Mouse (Mus musculus) hindbrain, embryonic 13.5 days (tissue): Measurements from ENCODE around the gene Hydin. TPM values are rescaled to one million over a fixed set of nuclear protein-coding genes. Genes with fewer than 3 reads are reported as not detected.

Source experiments
- ATAC-seq: fragments of 200-750 bp; cut with Nextera tagmentation; 2 replicates; pipeline ENCODE4 v1.8.0; 2017; ENCODE audit warnings: moderate TSS enrichment; ENCODE audit not compliant: low FRiP score
- H3K27ac ChIP-seq: fragments of 300-500 bp; sonication (generic); 2 replicates; pipeline ENCODE4 v1.5.1; 2015; ENCODE audit warnings: inconsistent platforms, mild to moderate bottlenecking, moderate library complexity
- H3K27me3 ChIP-seq: fragments of 300-500 bp; sonication (generic); 2 replicates; pipeline ENCODE4 v1.6.1; 2015; ENCODE audit warnings: mild to moderate bottlenecking, inconsistent platforms
- H3K36me3 ChIP-seq: fragments of 300-500 bp; sonication (generic); 2 replicates; pipeline ENCODE4 v1.6.1; 2015; ENCODE audit warnings: mild to moderate bottlenecking, inconsistent platforms
- H3K4me1 ChIP-seq: fragments of 300-500 bp; sonication (generic); replicated peaks from 2 replicates; pipeline ENCODE4 v1.6.1; 2015; ENCODE audit warnings: inconsistent platforms
- H3K4me2 ChIP-seq: fragments of 300-500 bp; sonication (generic); 2 replicates; pipeline ENCODE4 v1.6.1; 2015; ENCODE audit warnings: inconsistent platforms, mild to moderate bottlenecking, moderate library complexity
- H3K4me3 ChIP-seq: fragments of 300-500 bp; sonication (generic); 2 replicates; pipeline ENCODE4 v1.5.1; 2015; ENCODE audit warnings: mild to moderate bottlenecking, inconsistent platforms
- H3K9ac ChIP-seq: fragments of 300-500 bp; sonication (generic); 2 replicates; pipeline ENCODE4 v1.6.1; 2015; ENCODE audit warnings: mild to moderate bottlenecking, inconsistent platforms
- H3K9me3 ChIP-seq: fragments of 300-500 bp; sonication (generic); 2 replicates; pipeline ENCODE4 v1.6.1; 2016; ENCODE audit warnings: inconsistent platforms
- WGBS: fragments of 180-500 bp; shearing (Covaris S2); methylation state at CpG from one replicate; pipeline ENCODE4 v1.1.7; 2015; 5-methylcytosine and 5-hydroxymethylcytosine counted together
- polyA plus RNA-seq: library from polyadenylated mRNA; unstranded; fragments of >200 nt; fragmentation: Nextera tagmentation; extraction: Ambion mirVana; gene quantifications from 2 replicates; pipeline ENCODE4 v1.2.1, GENCODE M21; 2015

Gene Hydin
- polyA plus RNA-seq, 1 experiment from 2014 or later = 0.71 TPM

DNA sequence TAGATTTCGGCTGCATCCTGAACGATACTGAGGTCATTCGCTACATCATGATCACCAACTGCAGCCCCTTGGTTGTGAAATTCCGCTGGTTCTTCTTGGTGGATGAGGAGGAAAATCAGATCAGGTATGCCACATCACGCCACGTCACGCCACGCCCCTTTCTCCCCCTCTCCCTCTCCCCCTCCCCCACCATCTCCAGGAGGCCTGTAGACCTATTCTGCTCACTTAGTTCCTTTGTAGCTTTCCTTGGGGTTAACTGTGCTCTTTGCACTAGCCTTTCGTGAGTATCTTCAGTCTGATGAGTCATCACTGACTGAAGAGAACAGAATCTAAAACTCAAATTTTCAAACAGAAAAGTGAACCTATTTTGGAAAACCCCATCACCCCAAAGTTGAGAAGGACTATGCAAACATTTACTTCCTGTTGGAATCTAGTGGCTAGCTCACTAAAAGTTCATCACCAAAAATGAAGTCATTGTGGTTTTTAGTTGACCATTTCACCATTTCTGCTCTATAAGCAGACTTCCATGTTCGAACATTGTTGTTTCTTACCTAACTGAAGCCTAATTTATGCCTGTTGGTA, 195.9 kb downstream of the Hydin start:
- Histone ChIP-seq H3K4me1 (peaks cover 7% of the 10 kb centered on the region), H3K27ac (no peak overlapping the region), H3K4me2 (no peak overlapping the region), H3K4me3 (no peak overlapping the region), H3K9ac (no peak overlapping the region), H3K36me3 (no peaks in the 10 kb centered on the region), H3K27me3 (no peaks in the 10 kb centered on the region), H3K9me3 (no peaks in the 10 kb centered on the region)
- WGBS = 90% methylated on average over 10 of the region's 10 CpGs
- ATAC-seq = no peak

DNA sequence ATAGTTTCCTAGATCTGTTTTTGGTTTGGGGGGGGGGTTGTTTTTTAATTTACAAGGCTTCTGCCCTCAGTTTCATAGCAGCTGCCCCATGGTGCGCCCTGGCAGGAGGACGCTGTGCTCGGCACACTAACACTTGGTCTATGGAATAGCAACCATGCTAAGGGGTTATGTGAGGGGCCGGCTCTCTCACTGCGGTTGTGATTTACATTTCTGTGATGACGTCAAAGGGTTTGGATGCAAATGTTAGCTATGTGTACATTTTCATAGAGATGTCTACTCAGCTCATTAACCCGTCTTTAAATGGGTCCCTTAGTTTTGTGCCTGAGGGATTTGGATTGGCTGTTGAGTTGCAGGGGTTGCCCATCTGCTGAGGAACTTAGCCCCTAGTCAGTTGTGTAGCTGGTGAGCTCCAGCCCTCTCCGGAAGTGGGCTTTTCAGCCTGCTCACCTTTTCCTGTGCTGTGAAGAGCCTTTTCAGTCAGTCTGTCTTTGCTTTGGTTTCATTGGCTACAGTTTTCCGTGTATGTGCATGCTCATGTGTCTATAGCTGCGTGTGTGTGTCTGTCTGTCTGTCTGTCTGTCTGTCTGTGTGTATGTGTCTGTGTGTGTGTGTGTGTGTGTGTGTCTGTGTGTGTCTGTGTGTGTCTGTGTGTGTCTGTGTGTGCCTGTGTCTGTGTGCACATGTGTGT, 197.1 kb downstream of the Hydin start:
- no peak for ATAC-seq
- WGBS = 92% methylated on average over 10 of the region's 10 CpGs
- no peaks in the 10 kb centered on the region for H3K36me3 ChIP-seq
- peaks cover 7% of the 10 kb centered on the region for H3K4me1 ChIP-seq
- H3K9ac ChIP-seq = no peak overlapping the region
- no peak overlapping the region for H3K27ac ChIP-seq
- H3K27me3 ChIP-seq = no peaks in the 10 kb centered on the region
- no peak overlapping the region for H3K4me3 ChIP-seq
- no peaks in the 10 kb centered on the region for H3K9me3 ChIP-seq
- H3K4me2 ChIP-seq = no peak overlapping the region

DNA sequence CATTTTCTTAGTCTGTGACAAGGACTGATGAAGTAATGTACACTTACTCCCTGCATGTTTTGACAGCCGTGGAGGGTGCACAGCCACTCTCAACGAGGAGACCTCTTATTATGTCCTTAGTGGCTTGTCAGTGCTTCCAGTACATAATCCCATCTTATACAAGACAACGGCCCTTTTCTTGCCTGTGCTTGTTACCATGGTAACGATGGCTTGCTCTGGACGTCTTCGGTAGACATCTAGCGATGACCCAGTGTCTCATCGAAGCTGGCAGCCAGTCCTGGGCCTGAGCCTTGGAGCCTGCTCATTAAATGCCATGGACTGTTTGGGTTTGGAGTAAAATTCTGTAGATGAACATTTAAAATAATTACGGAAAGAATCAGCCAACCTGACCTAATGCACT, 198.8 kb downstream of the Hydin start:
- Histone ChIP-seq H3K9ac (no peak overlapping the region), H3K36me3 (no peaks in the 10 kb centered on the region), H3K27ac (0 out of 2 replicates have a peak overlapping the region, but pooled peaks have one; percentile 48), H3K9me3 (no peaks in the 10 kb centered on the region), H3K4me1 (peaks cover 7% of the 10 kb centered on the region), H3K4me2 (no peak overlapping the region), H3K4me3 (no peak overlapping the region), H3K27me3 (no peaks in the 10 kb centered on the region)
- 0 out of 2 replicates have a peak, but pooled peaks have one; percentile 43 for ATAC-seq
- WGBS = 46% methylated on average over 9 of the region's 9 CpGs

DNA sequence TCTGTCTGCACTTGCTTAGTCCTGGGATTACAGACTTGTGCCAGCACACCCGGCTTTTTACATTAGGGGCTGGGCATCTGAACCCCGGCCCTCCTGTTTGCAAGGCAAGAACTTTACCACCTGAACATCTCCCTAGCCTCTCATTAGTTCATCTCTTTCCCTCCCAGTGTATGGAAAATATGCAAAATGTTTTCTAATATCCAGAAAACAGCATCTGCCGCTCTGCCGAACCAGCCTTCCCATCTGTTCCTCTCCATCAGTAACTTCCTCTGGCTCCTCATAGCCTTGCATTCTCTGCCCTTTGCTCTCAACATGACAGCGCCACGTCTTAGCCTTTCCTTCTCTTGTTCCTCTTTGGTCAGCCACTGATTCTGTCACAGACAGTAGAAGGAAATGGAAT, 210.5 kb downstream of the Hydin start:
- no peak for ATAC-seq
- WGBS = 73% methylated on average over 6 of the region's 6 CpGs

DNA sequence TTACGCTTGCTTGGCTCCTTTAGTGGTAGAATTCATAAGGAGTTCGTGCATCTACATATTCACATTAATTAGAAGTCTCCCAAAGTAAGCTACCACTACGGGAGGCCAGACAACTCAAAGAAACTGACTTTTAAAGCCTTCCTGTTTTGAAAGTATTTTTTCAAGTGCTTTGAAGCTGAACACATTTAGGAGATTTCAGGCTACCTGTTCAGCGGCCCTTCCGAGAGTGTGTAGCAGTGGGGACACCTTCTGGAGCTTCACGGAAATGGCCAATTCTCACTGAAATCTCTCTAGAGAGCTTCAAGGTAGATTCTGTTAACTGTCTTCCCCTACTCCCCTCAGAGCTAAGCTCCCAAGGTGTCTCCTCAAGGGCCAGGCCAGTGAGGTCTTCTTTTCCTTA, 211.8 kb downstream of the Hydin start:
- Histone ChIP-seq H3K9ac (no peak overlapping the region), H3K9me3 (no peaks in the 10 kb centered on the region), H3K36me3 (no peaks in the 10 kb centered on the region), H3K4me1 (peaks cover 13% of the 10 kb centered on the region), H3K27me3 (0 out of 2 replicates have a peak, but pooled peaks cover 4% of the 10 kb centered on the region), H3K4me2 (no peak overlapping the region), H3K27ac (no peak overlapping the region), H3K4me3 (no peak overlapping the region)
- no peak for ATAC-seq
- 37% methylated on average over 6 of the region's 6 CpGs for WGBS

More for the DNA sequence above, 210.5 kb downstream of the Hydin start:
- Histone ChIP-seq H3K4me3 (no peak overlapping the region), H3K27me3 (0 out of 2 replicates have a peak, but pooled peaks cover 4% of the 10 kb centered on the region), H3K4me1 (peaks cover 5% of the 10 kb centered on the region), H3K36me3 (no peaks in the 10 kb centered on the region), H3K9ac (no peak overlapping the region), H3K4me2 (no peak overlapping the region), H3K9me3 (no peaks in the 10 kb centered on the region), H3K27ac (no peak overlapping the region)

DNA sequence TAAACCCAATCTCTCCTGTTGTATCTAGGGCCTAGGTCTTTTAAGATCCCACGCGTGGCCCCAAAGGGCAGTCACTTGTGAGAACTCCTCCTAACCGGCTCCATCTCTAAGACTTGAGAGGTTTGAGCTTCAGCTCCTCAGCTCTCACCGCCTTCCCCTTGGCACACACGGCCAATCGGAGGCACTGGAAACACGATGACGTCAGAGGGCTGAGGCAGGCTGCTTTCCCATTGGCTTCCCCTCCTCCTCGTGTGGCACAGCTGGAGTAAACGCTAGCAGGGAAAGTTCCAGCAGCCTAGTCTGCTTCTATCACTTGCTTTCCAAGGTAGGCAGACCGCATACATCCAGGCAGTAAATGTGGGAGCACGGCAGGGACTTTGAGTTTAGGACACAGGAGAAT, 212.6 kb downstream of the Hydin start:
- Histone ChIP-seq H3K27ac (no peak overlapping the region), H3K4me1 (peaks cover 13% of the 10 kb centered on the region), H3K27me3 (0 out of 2 replicates have a peak, but pooled peaks cover 4% of the 10 kb centered on the region), H3K36me3 (no peaks in the 10 kb centered on the region), H3K9ac (no peak overlapping the region), H3K4me2 (no peak overlapping the region), H3K9me3 (no peaks in the 10 kb centered on the region), H3K4me3 (no peak overlapping the region)
- ATAC-seq = no peak
- WGBS = 67% methylated on average over 12 of the region's 12 CpGs

DNA sequence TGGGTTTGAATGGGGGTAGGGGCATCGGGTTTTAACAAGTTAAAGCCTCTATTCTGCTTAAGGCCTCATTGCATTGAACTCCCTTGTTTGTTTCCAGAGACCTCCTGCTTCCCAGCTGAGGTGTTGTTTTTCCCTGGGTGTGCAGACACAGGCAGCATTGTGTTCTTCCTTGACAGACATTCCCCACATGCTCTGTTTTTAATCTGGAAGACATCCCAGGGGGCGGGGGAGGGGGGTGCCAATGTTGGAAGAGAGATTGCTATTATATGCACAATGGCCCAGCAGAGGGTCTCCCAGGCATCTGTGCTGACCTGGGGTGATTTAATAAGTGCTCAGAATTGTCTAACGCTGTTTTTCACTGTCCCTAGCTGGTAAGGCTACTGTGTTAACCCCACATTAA, 215.5 kb downstream of the Hydin start:
- peaks cover 13% of the 10 kb centered on the region for H3K4me1 ChIP-seq
- 0 out of 2 replicates have a peak, but pooled peaks cover 4% of the 10 kb centered on the region for H3K27me3 ChIP-seq
- 6% methylated on average over 3 of the region's 3 CpGs for WGBS
- H3K36me3 ChIP-seq = no peaks in the 10 kb centered on the region
- no peak overlapping the region for H3K4me3 ChIP-seq
- H3K27ac ChIP-seq = peak overlapping the region; percentile 26; the same call in 1 of the 2 replicates
- no peak overlapping the region for H3K9ac ChIP-seq
- no peak for ATAC-seq
- H3K4me2 ChIP-seq = no peak overlapping the region
- no peaks in the 10 kb centered on the region for H3K9me3 ChIP-seq

DNA sequence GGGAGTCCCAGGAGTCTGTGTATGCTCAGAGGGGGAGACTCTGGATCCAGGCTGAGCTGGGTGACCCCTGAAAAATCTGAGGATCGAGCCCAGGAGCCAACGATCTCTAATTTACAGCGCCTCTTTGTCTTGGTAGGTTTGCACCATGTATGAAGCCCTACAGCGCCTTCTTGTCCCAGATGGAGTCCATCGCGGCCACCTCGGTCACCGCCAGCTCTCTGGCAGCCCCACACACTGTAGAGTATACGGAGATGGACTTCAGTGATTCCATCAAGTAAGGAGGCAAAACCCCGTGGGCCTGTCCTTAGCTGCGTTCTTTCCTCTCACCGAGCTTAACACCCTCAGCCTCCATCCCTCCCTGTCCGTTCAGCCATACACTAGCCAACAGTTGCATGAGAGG, 218.5 kb downstream of the Hydin start:
- Histone ChIP-seq H3K27me3 (no peaks in the 10 kb centered on the region), H3K4me3 (no peak overlapping the region), H3K9ac (no peak overlapping the region), H3K4me1 (peaks cover 13% of the 10 kb centered on the region), H3K36me3 (no peaks in the 10 kb centered on the region), H3K27ac (no peak overlapping the region), H3K4me2 (no peak overlapping the region), H3K9me3 (no peaks in the 10 kb centered on the region)
- 95% methylated on average over 13 of the region's 13 CpGs for WGBS
- ATAC-seq = no peak

DNA sequence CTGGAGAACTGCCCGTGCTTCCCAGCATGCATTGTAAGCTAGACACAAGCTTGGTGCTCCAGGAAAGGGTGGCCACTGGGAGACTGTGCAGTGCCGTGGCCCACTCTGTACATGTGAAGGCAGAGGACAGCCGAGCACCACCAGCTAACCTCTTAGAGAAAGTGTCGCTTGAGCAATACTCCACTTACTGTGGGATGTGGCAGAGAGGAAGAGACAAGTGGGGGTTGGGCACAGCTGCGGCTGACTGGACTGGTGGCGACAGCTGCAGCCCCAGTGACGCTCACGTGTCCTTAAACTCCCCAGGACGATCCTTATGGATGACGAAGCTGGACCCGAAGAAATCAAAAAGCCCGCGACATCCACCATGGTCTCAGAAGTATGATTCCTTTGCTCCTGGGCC, 219.2 kb downstream of the Hydin start:
- no peak overlapping the region for H3K4me3 ChIP-seq
- no peak overlapping the region for H3K4me2 ChIP-seq
- ATAC-seq = no peak
- peaks cover 13% of the 10 kb centered on the region for H3K4me1 ChIP-seq
- H3K27me3 ChIP-seq = no peaks in the 10 kb centered on the region
- no peaks in the 10 kb centered on the region for H3K36me3 ChIP-seq
- 83% methylated on average over 13 of the region's 13 CpGs for WGBS
- no peak overlapping the region for H3K27ac ChIP-seq
- no peak overlapping the region for H3K9ac ChIP-seq
- no peaks in the 10 kb centered on the region for H3K9me3 ChIP-seq

DNA sequence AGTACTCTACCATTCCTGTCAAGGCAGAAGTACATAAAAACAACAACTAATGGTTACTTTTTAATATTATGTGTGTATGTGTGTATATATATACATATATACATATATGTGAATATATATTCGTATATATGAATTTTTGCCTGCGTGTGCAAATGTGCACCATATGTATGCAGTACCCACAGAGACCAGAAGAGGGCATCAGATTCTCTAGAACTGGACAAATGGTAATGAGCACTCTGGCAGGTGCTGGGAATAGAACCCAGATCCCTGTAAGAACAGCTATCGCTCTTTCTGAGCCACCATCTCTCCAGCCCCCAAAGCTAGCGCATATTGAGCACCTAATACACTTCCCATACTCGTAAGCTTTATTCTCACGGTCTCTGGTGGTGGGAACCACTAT, 220.9 kb downstream of the Hydin start:
- H3K36me3 ChIP-seq = no peaks in the 10 kb centered on the region
- no peaks in the 10 kb centered on the region for H3K27me3 ChIP-seq
- 91% methylated on average over 6 of the region's 6 CpGs for WGBS
- no peak for ATAC-seq
- no peak overlapping the region for H3K4me3 ChIP-seq
- peaks cover 4% of the 10 kb centered on the region for H3K4me1 ChIP-seq
- H3K9ac ChIP-seq = no peak overlapping the region
- no peak overlapping the region for H3K4me2 ChIP-seq
- no peaks in the 10 kb centered on the region for H3K9me3 ChIP-seq
- H3K27ac ChIP-seq = no peak overlapping the region

DNA sequence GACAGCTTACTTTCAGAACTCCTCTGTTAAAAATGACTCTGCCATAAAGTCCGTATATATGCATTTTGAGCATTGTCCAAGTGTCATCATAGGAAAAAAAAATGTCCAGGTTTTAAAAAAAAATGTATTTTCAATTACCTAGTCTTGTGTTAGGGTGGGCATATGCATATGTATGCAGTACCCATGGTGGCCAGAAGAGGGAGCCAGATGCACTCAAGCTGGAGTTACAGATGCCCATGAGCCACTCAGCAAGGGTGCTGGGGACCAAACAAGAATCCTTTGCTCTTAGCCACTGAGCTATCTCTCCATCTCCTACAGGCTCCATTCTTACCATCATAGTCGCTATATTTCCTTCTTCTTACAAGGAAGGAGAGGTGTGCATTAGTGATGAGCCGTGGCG, 222.6 kb downstream of the Hydin start:
- Histone ChIP-seq H3K27me3 (no peaks in the 10 kb centered on the region), H3K9ac (no peak overlapping the region), H3K4me3 (no peak overlapping the region), H3K4me2 (no peak overlapping the region), H3K27ac (no peak overlapping the region), H3K36me3 (no peaks in the 10 kb centered on the region), H3K9me3 (no peaks in the 10 kb centered on the region), H3K4me1 (no peaks in the 10 kb centered on the region)
- no peak for ATAC-seq
- WGBS = 78% methylated on average over 4 of the region's 4 CpGs

DNA sequence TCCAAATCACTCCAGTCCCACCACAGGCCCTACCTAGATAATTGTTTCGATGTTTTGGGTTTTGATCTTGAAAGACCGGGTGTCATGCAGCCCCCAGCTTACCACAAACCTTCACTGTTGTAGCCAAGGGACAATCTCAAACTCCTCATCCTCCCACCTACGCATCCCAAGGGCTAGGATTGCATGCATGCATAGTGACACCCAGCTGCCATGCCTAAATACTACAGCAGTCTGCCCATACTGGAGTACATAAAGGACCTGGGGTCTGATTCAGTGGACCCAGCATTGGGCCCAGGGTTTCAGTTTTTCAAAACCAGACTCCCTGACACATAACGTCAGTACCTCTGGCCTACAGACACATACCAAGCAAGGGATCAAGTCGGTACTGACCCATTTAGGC, 224.3 kb downstream of the Hydin start:
- WGBS = 91% methylated on average over 5 of the region's 5 CpGs
- Histone ChIP-seq H3K36me3 (no peaks in the 10 kb centered on the region), H3K9ac (no peak overlapping the region), H3K27me3 (no peaks in the 10 kb centered on the region), H3K27ac (no peak overlapping the region), H3K4me1 (no peaks in the 10 kb centered on the region), H3K4me2 (no peak overlapping the region), H3K4me3 (no peak overlapping the region), H3K9me3 (no peaks in the 10 kb centered on the region)
- no peak for ATAC-seq

DNA sequence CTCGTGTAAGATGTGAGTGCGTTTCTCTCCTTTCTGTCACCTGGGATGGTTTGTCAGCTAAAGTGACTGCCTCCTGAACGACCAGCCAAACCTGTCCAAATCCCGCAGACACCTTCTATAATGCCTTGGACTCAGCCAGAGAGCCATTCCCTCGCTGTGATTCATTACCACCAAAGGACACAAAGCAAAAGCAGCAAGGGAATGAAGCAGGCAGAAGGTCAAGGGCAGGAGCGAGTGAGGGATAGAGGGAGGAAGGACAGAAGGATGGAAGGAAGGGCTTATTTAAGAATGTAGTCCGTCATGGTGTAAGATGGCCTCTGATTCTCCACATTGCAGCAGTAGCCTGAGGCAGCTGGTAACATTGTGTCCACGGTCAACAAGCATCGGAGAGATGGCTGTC, 229.5 kb downstream of the Hydin start:
- no peak overlapping the region for H3K4me2 ChIP-seq
- WGBS = 82% methylated on average over 9 of the region's 9 CpGs
- no peaks in the 10 kb centered on the region for H3K36me3 ChIP-seq
- no peak overlapping the region for H3K27ac ChIP-seq
- no peaks in the 10 kb centered on the region for H3K9me3 ChIP-seq
- no peaks in the 10 kb centered on the region for H3K4me1 ChIP-seq
- H3K9ac ChIP-seq = no peak overlapping the region
- H3K27me3 ChIP-seq = no peaks in the 10 kb centered on the region
- ATAC-seq = no peak
- H3K4me3 ChIP-seq = no peak overlapping the region
